Mouse (Mus musculus) kidney, postnatal 4 days (tissue): Measurements from ENCODE around the gene Amz1.

Experiments
- DNase-seq, 2 experiments: peaks; one replicate each; pipeline ENCODE4 v3.0.0; 2021; ENCODE audit warnings: mixed read lengths in 2 of 2

Amz1 gene

GRCm38 (mm10) chr5:140806252-140806651 is 82.3 kb downstream of the Amz1 start:
- DNase-seq: no peak

GRCm38 (mm10) chr5:140806939-140807338 is 83.0 kb downstream of the Amz1 start:
- no peak for DNase-seq
